Mouse (Mus musculus) hindbrain, embryonic 12.5 days (tissue): ENCODE results near the gene Pus1. TPM values are rescaled to one million over a fixed set of nuclear protein-coding genes. Genes with fewer than 3 reads are reported as not detected.

Experiments used
- ATAC-seq: fragments of 200-750 bp; cut with Nextera tagmentation; 2 replicates; pipeline ENCODE4 v1.8.0; 2017; ENCODE audit warnings: moderate TSS enrichment; ENCODE audit not compliant: low FRiP score
- H3K27ac ChIP-seq: fragments of 300-500 bp; sonication (generic); 2 replicates; pipeline ENCODE4 v1.5.1; 2016; ENCODE audit warnings: mild to moderate bottlenecking
- H3K27me3 ChIP-seq: fragments of 300-500 bp; sonication (generic); 2 replicates; pipeline ENCODE4 v1.6.1; 2016; ENCODE audit warnings: mild to moderate bottlenecking
- H3K36me3 ChIP-seq: fragments of 300-500 bp; sonication (generic); 2 replicates; pipeline ENCODE4 v1.6.1; 2016; ENCODE audit warnings: mild to moderate bottlenecking
- H3K4me1 ChIP-seq: fragments of 300-500 bp; sonication (generic); 2 replicates; pipeline ENCODE4 v1.6.1; 2016
- H3K4me2 ChIP-seq: fragments of 300-500 bp; sonication (generic); replicated peaks from 2 replicates; pipeline ENCODE4 v1.6.1; 2016; ENCODE audit warnings: mild to moderate bottlenecking
- H3K4me3 ChIP-seq: fragments of 300-500 bp; sonication (generic); 2 replicates; pipeline ENCODE4 v1.5.1; 2016; ENCODE audit warnings: mild to moderate bottlenecking
- H3K9ac ChIP-seq: fragments of 300-500 bp; sonication (generic); 2 replicates; pipeline ENCODE4 v1.6.1; 2016; ENCODE audit warnings: mild to moderate bottlenecking, moderate library complexity
- H3K9me3 ChIP-seq: fragments of 300-500 bp; sonication (generic); replicated peaks from 2 replicates; pipeline ENCODE4 v1.6.1; 2016; ENCODE audit warnings: mild to moderate bottlenecking
- WGBS: fragments of 180-500 bp; shearing (Covaris S2); methylation state at CpG from one replicate; pipeline ENCODE4 v1.1.7; 2016; 5-methylcytosine and 5-hydroxymethylcytosine counted together
- polyA plus RNA-seq: library from polyadenylated mRNA; unstranded; fragments of >200 nt; fragmentation: Nextera tagmentation; extraction: Ambion mirVana; gene quantifications from 2 replicates; pipeline ENCODE4 v1.2.1, GENCODE M21; 2016

Gene Pus1
- polyA plus RNA-seq, 1 experiment from 2014 or later: 24.1 TPM

DNA sequence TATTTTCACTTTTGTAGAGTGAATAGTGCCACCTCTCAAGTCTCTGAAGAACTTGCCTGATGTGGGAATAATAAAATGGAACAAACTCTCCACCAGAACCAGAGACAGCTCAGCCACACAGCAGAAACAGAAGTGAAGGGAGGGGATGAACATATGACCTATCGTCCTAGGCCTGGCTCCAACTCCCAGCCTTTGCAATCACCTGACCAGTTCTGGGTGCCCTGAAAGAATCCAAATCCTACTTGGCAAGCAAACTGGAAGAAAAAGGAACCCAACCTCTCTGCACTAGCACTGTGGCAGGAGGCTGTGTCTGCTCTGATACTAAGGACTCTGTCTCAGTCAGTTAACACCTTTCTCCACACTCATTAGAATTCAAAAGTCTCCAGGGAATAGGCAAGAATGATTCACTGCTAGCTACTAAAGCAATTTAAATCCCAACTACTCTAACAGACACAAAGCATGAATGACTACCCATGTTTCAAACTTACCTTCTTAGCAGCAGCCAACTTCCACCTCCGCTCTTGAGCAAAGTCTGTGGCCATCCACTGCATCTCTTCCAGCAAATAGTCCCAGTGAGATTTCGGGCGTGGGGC lies 47.1 kb downstream of the Pus1 start:
- Histone ChIP-seq H3K4me1 (no peaks in the 10 kb centered on the region), H3K9ac (no peak overlapping the region), H3K4me3 (no peak overlapping the region), H3K36me3 (peaks cover 64% of the 10 kb centered on the region), H3K27ac (no peak overlapping the region), H3K4me2 (no peak overlapping the region), H3K9me3 (no peaks in the 10 kb centered on the region), H3K27me3 (no peaks in the 10 kb centered on the region)
- WGBS: 92% methylated on average over 4 of the region's 4 CpGs
- ATAC-seq: no peak

DNA sequence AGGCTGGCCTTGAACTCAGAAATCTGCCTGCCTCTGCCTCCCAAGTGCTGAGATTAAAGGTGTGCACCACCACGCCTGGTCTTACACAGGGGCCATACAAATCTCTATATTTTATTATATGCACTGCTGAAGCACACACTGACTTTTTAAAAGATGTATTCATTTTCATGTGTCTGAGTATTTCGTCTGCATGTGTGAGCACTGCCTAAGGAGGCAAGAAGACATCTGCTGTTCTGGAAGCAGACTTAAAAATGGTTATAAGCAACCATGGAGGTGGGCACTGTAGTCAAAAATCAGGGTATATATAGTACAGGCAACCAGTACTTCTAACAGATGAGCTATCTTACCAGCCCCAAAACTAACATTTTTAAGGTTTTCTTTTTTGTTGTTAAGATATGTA lies 49.2 kb downstream of the Pus1 start:
- Histone ChIP-seq H3K9me3 (no peaks in the 10 kb centered on the region), H3K4me3 (no peak overlapping the region), H3K36me3 (peaks cover 62% of the 10 kb centered on the region), H3K27ac (no peak overlapping the region), H3K4me2 (no peak overlapping the region), H3K9ac (no peak overlapping the region), H3K4me1 (no peaks in the 10 kb centered on the region), H3K27me3 (no peaks in the 10 kb centered on the region)
- no peak for ATAC-seq
- WGBS: 94% methylated on average over 2 of the region's 2 CpGs

GRCm38 (mm10) chr5:110727850-110728249 lies 52.6 kb downstream of the Pus1 start:
- H3K36me3 ChIP-seq: peaks cover 69% of the 10 kb centered on the region
- H3K27me3 ChIP-seq: no peaks in the 10 kb centered on the region
- H3K4me3 ChIP-seq: no peak overlapping the region
- ATAC-seq: no peak
- H3K9me3 ChIP-seq: no peaks in the 10 kb centered on the region
- WGBS: 90% methylated on average over 1 of the region's 1 CpGs
- H3K9ac ChIP-seq: no peak overlapping the region
- H3K4me2 ChIP-seq: no peak overlapping the region
- no peak overlapping the region for H3K27ac ChIP-seq
- H3K4me1 ChIP-seq: no peaks in the 10 kb centered on the region

Other genes starting within 250 kb of the Pus1 start
- gene Galnt9, start 236.3 kb downstream of the Pus1 start, polyA plus RNA-seq: 8.2 and 8.8 TPM in 2 replicates
- gene Noc4l, start 127.2 kb downstream of the Pus1 start, polyA plus RNA-seq: 50.0 and 50.6 TPM in 2 replicates
- 33.3 and 34.1 TPM in 2 replicates for gene Ddx51, start 127.2 kb downstream of the Pus1 start, polyA plus RNA-seq
- 55.4 and 61.4 TPM in 2 replicates for gene Ep400, start 9.9 kb downstream of the Pus1 start, polyA plus RNA-seq
- 35.4 and 38.1 TPM in 2 replicates for gene Ulk1, start 29.4 kb upstream of the Pus1 start, polyA plus RNA-seq
- gene Hscb, start 59.1 kb upstream of the Pus1 start, polyA plus RNA-seq: 18.5 and 21.4 TPM in 2 replicates
- 18.3 and 18.4 TPM in 2 replicates for gene Chek2, start 59.3 kb upstream of the Pus1 start, polyA plus RNA-seq
- 26.9 and 28.2 TPM in 2 replicates for gene Ttc28, start 99.1 kb upstream of the Pus1 start, polyA plus RNA-seq